Mouse (Mus musculus): Measurements from ENCODE around the gene Pet117. TPM values are rescaled to one million over a fixed set of nuclear protein-coding genes. Genes with fewer than 3 reads are reported as not detected.

The Pet117 gene
- not detected in 2 replicates for polyA plus RNA-seq (2012; rRNA removed)

- TF ChIP-seq CTCF (IDR thresholded peaks at IDR 0.05; ENCODE audit: control insufficient read depth, insufficient read depth, insufficient replicate concordance, low read depth, low read length) (no peak), POLR2A (IDR thresholded peaks at IDR 0.05; ENCODE audit: control insufficient read depth, low read depth, low read length) (peak; percentile 56; the same call in 1 of the 2 replicates)
- Histone ChIP-seq H3K4me3 (ENCODE audit: control insufficient read depth, low read depth, low read length) (peak within 1 kb of the TSS; percentile 88), H3K27ac (ENCODE audit: control insufficient read depth, insufficient read depth, low read depth, low read length) (peak within 1 kb of the TSS; percentile 83), H3K27me3 (ENCODE audit: control insufficient read depth, insufficient read depth, low read length) (no peaks in the 10 kb centered on the region), H3K4me1 (ENCODE audit: control insufficient read depth, insufficient read depth, low read length) (no peaks in the 10 kb centered on the region; the same call in 1 of the 2 replicates), H3K36me3 (ENCODE audit: control insufficient read depth, insufficient read depth, low read length) (no peaks in the 10 kb centered on the region)
These were observed at the start of gene Pet117, which contains the start of gene Kat14 for GRCm38 (mm10) chr2:144368400-144369019. Pet117 (plus strand) TSS chr2:144368996. Kat14 (plus strand) TSS chr2:144368983.

- TF ChIP-seq CTCF (IDR thresholded peaks at IDR 0.05; ENCODE audit: control insufficient read depth, insufficient read depth, insufficient replicate concordance, low read depth, low read length) (no peak), POLR2A (IDR thresholded peaks at IDR 0.05; ENCODE audit: control insufficient read depth, low read depth, low read length) (no peak)
- H3K27ac ChIP-seq (ENCODE audit: control insufficient read depth, insufficient read depth, low read depth, low read length): no peak overlapping the region
- no peaks in the 10 kb centered on the region for H3K27me3 ChIP-seq (ENCODE audit: control insufficient read depth, insufficient read depth, low read length)
- H3K36me3 ChIP-seq (ENCODE audit: control insufficient read depth, insufficient read depth, low read length): no peaks in the 10 kb centered on the region
- no peak overlapping the region for H3K4me3 ChIP-seq (ENCODE audit: control insufficient read depth, low read depth, low read length)
- H3K4me1 ChIP-seq (ENCODE audit: control insufficient read depth, insufficient read depth, low read length): no peaks in the 10 kb centered on the region; the same call in 1 of the 2 replicates
These were observed 44.6 kb upstream of the Pet117 start for GRCm38 (mm10) chr2:144324218-144324617.

- H3K4me3 ChIP-seq (ENCODE audit: control insufficient read depth, low read depth, low read length): peak overlapping the region; percentile 28
- H3K36me3 ChIP-seq (ENCODE audit: control insufficient read depth, insufficient read depth, low read length): no peaks in the 10 kb centered on the region
- peaks cover 18% of the 10 kb centered on the region for H3K4me1 ChIP-seq (ENCODE audit: control insufficient read depth, insufficient read depth, low read length)
- H3K27ac ChIP-seq (ENCODE audit: control insufficient read depth, insufficient read depth, low read depth, low read length): no peak overlapping the region
- TF ChIP-seq POLR2A (IDR thresholded peaks at IDR 0.05; ENCODE audit: control insufficient read depth, low read depth, low read length) (no peak), CTCF (IDR thresholded peaks at IDR 0.05; ENCODE audit: control insufficient read depth, insufficient read depth, insufficient replicate concordance, low read depth, low read length) (no peak)
- H3K27me3 ChIP-seq (ENCODE audit: control insufficient read depth, insufficient read depth, low read length): no peaks in the 10 kb centered on the region
These were observed 39.3 kb upstream of the Pet117 start for GRCm38 (mm10) chr2:144329451-144329850.

- H3K4me1 ChIP-seq (ENCODE audit: control insufficient read depth, insufficient read depth, low read length): peaks cover 18% of the 10 kb centered on the region
- H3K36me3 ChIP-seq (ENCODE audit: control insufficient read depth, insufficient read depth, low read length): no peaks in the 10 kb centered on the region
- no peak overlapping the region for H3K27ac ChIP-seq (ENCODE audit: control insufficient read depth, insufficient read depth, low read depth, low read length)
- TF ChIP-seq CTCF (IDR thresholded peaks at IDR 0.05; ENCODE audit: control insufficient read depth, insufficient read depth, insufficient replicate concordance, low read depth, low read length) (no peak), POLR2A (IDR thresholded peaks at IDR 0.05; ENCODE audit: control insufficient read depth, low read depth, low read length) (no peak)
- peak overlapping the region; percentile 88 for H3K4me3 ChIP-seq (ENCODE audit: control insufficient read depth, low read depth, low read length)
- H3K27me3 ChIP-seq (ENCODE audit: control insufficient read depth, insufficient read depth, low read length): no peaks in the 10 kb centered on the region
These were observed 38.9 kb upstream of the Pet117 start for GRCm38 (mm10) chr2:144329937-144330336.

GRCm38 (mm10) chr2:144330352-144330959 is 38.3 kb upstream of the Pet117 start:
- Histone ChIP-seq H3K4me3 (ENCODE audit: control insufficient read depth, low read depth, low read length) (peak overlapping the region; percentile 88), H3K4me1 (ENCODE audit: control insufficient read depth, insufficient read depth, low read length) (peaks cover 18% of the 10 kb centered on the region), H3K36me3 (ENCODE audit: control insufficient read depth, insufficient read depth, low read length) (no peaks in the 10 kb centered on the region), H3K27ac (ENCODE audit: control insufficient read depth, insufficient read depth, low read depth, low read length) (no peak overlapping the region), H3K27me3 (ENCODE audit: control insufficient read depth, insufficient read depth, low read length) (no peaks in the 10 kb centered on the region)
- TF ChIP-seq POLR2A (IDR thresholded peaks at IDR 0.05; ENCODE audit: control insufficient read depth, low read depth, low read length) (no peak), CTCF (IDR thresholded peaks at IDR 0.05; ENCODE audit: control insufficient read depth, insufficient read depth, insufficient replicate concordance, low read depth, low read length) (no peak)

- Histone ChIP-seq H3K4me3 (ENCODE audit: control insufficient read depth, low read depth, low read length) (peak overlapping the region; percentile 88), H3K27ac (ENCODE audit: control insufficient read depth, insufficient read depth, low read depth, low read length) (no peak overlapping the region), H3K4me1 (ENCODE audit: control insufficient read depth, insufficient read depth, low read length) (peaks cover 18% of the 10 kb centered on the region), H3K27me3 (ENCODE audit: control insufficient read depth, insufficient read depth, low read length) (no peaks in the 10 kb centered on the region), H3K36me3 (ENCODE audit: control insufficient read depth, insufficient read depth, low read length) (no peaks in the 10 kb centered on the region)
- no peak for TF ChIP-seq CTCF (IDR thresholded peaks at IDR 0.05; ENCODE audit: control insufficient read depth, insufficient read depth, insufficient replicate concordance, low read depth, low read length)
- TF ChIP-seq POLR2A (IDR thresholded peaks at IDR 0.05; ENCODE audit: control insufficient read depth, low read depth, low read length): no peak
These were observed 37.8 kb upstream of the Pet117 start for GRCm38 (mm10) chr2:144330960-144331371.
